Mouse (Mus musculus): ENCODE data around the gene Chchd4.

Chchd4 gene

GRCm38 (mm10) chr6:91472868-91473804 is at the start of gene Chchd4, which contains the start of gene Tmem43:
TSS of gene Chchd4 (minus strand) at chr6:91473546.
TSS of gene Tmem43 (plus strand) at chr6:91473703.
- DNase-seq (ENCODE audit: low spot score) = peak; percentile 99

GRCm38 (mm10) chr6:91522816-91523215 is 49.5 kb upstream of the Chchd4 start:
- no peak for DNase-seq (ENCODE audit: low spot score)

GRCm38 (mm10) chr6:91518454-91519020 is 45.2 kb upstream of the Chchd4 start:
- DNase-seq (ENCODE audit: low spot score) = no peak

- DNase-seq (ENCODE audit: low spot score) = peak; percentile 98
These were observed 42.5 kb upstream of the Chchd4 start, which contains the start of the genes Xpc and Lsm3 for GRCm38 (mm10) chr6:91515545-91516449. TSS of gene Xpc (minus strand) at chr6:91515888. TSS of gene Lsm3 (plus strand) at chr6:91515928.

GRCm38 (mm10) chr6:91514737-91515362 is 41.5 kb upstream of the Chchd4 start:
- peak; percentile 24 for DNase-seq (ENCODE audit: low spot score)

- no peak for DNase-seq (ENCODE audit: low spot score)
These were observed 40.8 kb upstream of the Chchd4 start for GRCm38 (mm10) chr6:91514135-91514534.

GRCm38 (mm10) chr6:91510211-91510610 is 36.9 kb upstream of the Chchd4 start:
- no peak for DNase-seq (ENCODE audit: low spot score)

- peak; percentile 63 for DNase-seq (ENCODE audit: low spot score)
These were observed 36.0 kb upstream of the Chchd4 start for GRCm38 (mm10) chr6:91509326-91509725.

- no peak for DNase-seq (ENCODE audit: low spot score)
These were observed 34.7 kb upstream of the Chchd4 start for GRCm38 (mm10) chr6:91508041-91508440.

- DNase-seq (ENCODE audit: low spot score) = peak; percentile 53
These were observed 32.7 kb upstream of the Chchd4 start for GRCm38 (mm10) chr6:91506036-91506435.

- DNase-seq (ENCODE audit: low spot score) = no peak
These were observed 30.0 kb upstream of the Chchd4 start for GRCm38 (mm10) chr6:91503302-91503701.

- DNase-seq (ENCODE audit: low spot score) = no peak
These were observed 21.2 kb upstream of the Chchd4 start for GRCm38 (mm10) chr6:91494526-91494925.

- no peak for DNase-seq (ENCODE audit: low spot score)
These were observed 19.7 kb upstream of the Chchd4 start for GRCm38 (mm10) chr6:91493053-91493452.

- no peak for DNase-seq (ENCODE audit: low spot score)
These were observed 17.7 kb upstream of the Chchd4 start for GRCm38 (mm10) chr6:91491004-91491403.

- no peak for DNase-seq (ENCODE audit: low spot score)
These were observed 16.5 kb upstream of the Chchd4 start for GRCm38 (mm10) chr6:91489872-91490271.

GRCm38 (mm10) chr6:91488496-91489212 is 15.3 kb upstream of the Chchd4 start:
- no peak for DNase-seq (ENCODE audit: low spot score)

GRCm38 (mm10) chr6:91486736-91487453 is 13.5 kb upstream of the Chchd4 start:
- DNase-seq (ENCODE audit: low spot score) = no peak

GRCm38 (mm10) chr6:91483371-91483770 is 10.0 kb upstream of the Chchd4 start:
- DNase-seq (ENCODE audit: low spot score) = no peak

GRCm38 (mm10) chr6:91476541-91476940 is 3.2 kb upstream of the Chchd4 start:
- DNase-seq (ENCODE audit: low spot score) = no peak

Data from T-cell, adult 2 months (primary cell).